Mouse (Mus musculus): ENCODE results near the gene Smurf2. TPM values are rescaled to one million over a fixed set of nuclear protein-coding genes. Genes with fewer than 3 reads are reported as not detected.

The Smurf2 gene
- 10 to 100 TPM; 29.0 to 35.0 TPM for total RNA-seq (2023)

DNA sequence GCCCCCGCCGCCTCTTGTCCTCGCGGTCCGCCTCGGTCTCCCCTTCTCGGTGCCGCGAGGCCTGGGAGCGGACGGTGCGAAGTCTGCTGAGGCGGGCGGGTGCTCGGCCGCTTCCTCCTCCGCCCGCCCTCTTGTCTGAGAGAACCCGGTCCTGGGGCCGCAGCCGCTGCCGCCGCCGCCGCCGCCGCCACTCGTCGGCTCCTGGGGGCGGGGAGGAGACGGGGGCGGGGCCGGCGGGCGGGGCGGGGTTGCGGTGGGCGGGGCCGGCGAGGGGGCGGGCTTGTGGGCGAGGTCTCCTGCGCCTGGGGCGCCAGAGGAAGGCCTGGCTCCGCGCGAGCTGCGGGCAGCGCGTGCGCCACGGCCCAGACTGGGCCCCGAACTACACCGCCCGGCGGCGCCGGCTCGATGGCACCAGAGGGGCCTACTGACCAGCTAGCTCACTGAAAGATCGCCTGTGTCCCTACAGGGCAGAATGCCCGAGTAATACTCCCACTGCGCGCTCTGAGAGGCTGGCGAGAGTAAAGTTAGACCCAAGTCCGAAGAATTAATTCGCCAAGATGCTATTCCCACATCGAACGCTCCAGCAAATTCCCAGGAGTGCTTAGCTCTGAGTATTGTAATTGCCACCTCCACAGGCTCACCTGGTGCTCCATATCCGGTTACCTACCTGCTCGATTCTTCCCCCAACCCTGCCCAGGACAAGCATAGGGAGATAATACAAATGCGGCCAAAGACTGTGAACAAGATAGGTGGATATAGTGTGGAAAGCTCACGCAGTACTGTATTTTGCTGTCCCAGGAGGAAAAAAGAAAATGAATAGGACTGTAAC is at the start of gene Smurf2:
TSS of gene Smurf2 (minus strand) at position 165 of the 829 bp plus-strand sequence.

DNA sequence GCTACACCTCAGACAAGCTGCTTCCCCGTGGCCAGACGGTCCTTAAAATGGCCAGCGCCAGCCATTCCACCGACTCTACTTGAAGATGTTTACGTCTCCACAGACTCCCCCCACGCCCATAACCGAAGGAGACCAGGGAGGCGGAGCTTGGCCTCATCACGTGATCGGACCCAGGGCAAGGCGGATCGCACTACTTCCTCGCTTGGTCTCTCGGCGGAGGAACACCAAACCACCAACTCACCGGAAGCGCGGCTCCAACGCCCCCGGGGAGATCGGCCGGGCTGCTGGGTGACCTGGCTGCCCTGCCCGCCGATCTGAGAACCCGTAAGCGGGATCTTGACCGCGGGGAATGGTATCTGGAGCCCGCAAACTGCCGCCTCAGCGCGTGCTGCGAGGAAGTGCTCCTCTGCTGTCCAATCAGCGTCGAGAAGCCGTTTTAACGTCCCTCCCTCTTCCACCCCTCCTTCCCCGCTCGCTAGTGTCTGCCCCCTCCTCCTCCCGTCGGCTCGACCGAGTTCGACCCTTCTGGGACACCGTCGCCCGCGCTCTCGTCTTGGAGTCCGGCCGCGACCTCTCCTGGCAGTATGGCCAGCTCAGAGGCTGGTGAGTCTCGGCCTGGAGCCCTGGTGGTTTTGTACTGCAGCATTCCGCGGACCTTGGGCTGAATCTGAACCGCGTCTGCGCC is 131.6 kb downstream of the Smurf2 start, which contains the start of the genes Ddx5 and Cep95:
TSS of gene Ddx5 (minus strand) at position 411 of the 685 bp plus-strand sequence.
TSS of gene Cep95 (plus strand) at position 478 of the 685 bp plus-strand sequence.

DNA sequence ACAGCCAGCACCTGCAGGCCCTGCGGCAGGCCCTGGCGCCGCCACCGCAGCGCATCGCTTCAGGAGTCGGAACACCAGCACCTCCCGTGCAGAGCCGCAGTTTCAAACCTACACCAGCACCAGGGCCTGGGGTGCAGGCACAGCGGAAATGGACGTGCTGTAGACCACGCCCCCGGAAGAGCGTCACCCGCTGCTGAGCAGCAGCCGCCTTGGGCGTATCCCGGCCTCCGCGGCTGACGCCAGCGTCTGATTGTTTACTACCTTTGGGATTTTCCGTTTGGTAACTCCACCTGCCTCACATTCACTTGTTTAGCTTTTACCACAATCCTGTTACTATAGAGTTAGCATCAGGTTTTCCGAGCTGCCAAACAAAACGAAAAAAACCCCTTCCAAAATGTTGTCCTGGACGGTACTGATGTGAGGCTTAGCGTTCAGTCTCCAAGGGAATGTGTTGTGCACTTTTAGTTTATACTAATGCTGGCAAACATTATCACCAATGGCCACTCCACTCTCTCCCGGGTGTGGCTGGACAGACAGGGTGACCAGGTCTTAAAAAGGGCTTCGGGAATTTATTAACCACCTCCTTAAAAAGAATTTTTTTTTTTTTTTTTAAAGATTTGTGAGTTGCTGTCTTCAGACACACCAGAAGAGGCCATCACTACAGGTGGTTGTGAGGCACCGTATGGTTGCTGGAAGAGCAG is 141.0 kb downstream of the Smurf2 start, which contains the start of gene Polg2:
TSS of gene Polg2 (minus strand) at position 150 of the 701 bp plus-strand sequence.

Other genes starting within 250 kb of the Smurf2 start
- 1 to 10 TPM; 8.9 to 9.5 TPM for gene Pecam1, start 170.1 kb downstream of the Smurf2 start, total RNA-seq (2023)
- gene Milr1, start 169.5 kb downstream of the Smurf2 start, total RNA-seq (2023) = 100 to 1,000 TPM in 1 of 2 experiments, 10 to 100 TPM in 1; 97.5 to 106 TPM
- 10 to 100 TPM; 23.9 to 42.3 TPM for gene Polg2, start 141.2 kb downstream of the Smurf2 start, total RNA-seq (2023)
- gene Ddx5, start 131.5 kb downstream of the Smurf2 start, total RNA-seq (2023) = 1,000 to 10,000 TPM; 1,714 to 1,967 TPM
- 10 to 100 TPM; 16.8 to 18.4 TPM for gene Cep95, start 131.5 kb downstream of the Smurf2 start, total RNA-seq (2023)
- gene Kpna2, start 78.8 kb upstream of the Smurf2 start, total RNA-seq (2023) = 100 to 1,000 TPM; 134 to 140 TPM
- under 1 TPM; 0.46 to 0.64 TPM for gene 1810010H24Rik, start 105.0 kb upstream of the Smurf2 start, total RNA-seq (2023)
- 10 to 100 TPM; 51.3 to 56.5 TPM for gene Bptf, start 211.4 kb upstream of the Smurf2 start, total RNA-seq (2023)

All from neutrophil, adult 83 days (primary cell).